Mouse (Mus musculus): ENCODE data around the gene Fam47e.
"Not testable (repeated sequence)": the region's sequence is repeated elsewhere in the genome, so short reads cannot be mapped to it uniquely, and the experiment has no call there.

- not testable (repeated sequence) for TF ChIP-seq CTCF, EP300 (IDR thresholded peaks at IDR 0.05; ENCODE audit: low read depth)
Observed at GRCm38 (mm10) chr5:92521131-92521530, 33.7 kb upstream of the Fam47e start.
